Mouse (Mus musculus) E14TG2a.4 (cell line): ENCODE measurements at regions not wholly inside any gene's neighbourhood (a gene's known extent, or its start where the extent isn't known, plus 50 kb on each side); places are given as distances from the start of the nearest gene placed in this dataset.

Experiments used
- CTCF ChIP-seq: conservative IDR thresholded peaks from 2 replicates; pipeline ENCODE4 v1.5.1; 2014; ENCODE audit warnings: low read length
- NANOG ChIP-seq: IDR thresholded peaks from 2 replicates; pipeline ENCODE4 v1.6.1; 2014; ENCODE audit warnings: borderline replicate concordance, low read length, mixed read lengths

DNA sequence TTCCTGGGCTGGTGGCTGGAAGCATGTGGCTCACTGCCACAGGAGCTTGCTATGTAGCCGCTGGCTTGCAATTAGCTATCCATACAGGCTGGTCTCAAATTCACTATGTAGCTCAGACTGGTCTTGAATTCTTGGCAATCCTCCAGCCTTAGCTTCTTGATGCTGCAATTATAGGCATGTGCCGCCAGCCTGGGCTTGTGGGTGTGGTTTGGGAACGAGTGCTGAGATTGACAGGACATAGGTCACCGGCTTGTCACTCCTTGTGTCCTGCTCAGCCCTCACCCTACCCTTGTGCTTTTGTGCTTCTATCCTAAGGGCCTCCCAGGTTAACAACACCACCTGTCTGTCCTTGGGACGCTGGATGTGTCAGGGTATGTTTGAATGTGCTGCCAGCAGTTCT lies 117.9 kb downstream of the 1810013L24Rik start:
- TF ChIP-seq CTCF: no peak
- no peak for TF ChIP-seq NANOG
